Mouse (Mus musculus) activated CD4-positive, CD25-positive, alpha-beta regulatory T cell, adult 4 months (primary cell): ENCODE measurements around the gene Blzf1. TPM values are rescaled to one million over a fixed set of nuclear protein-coding genes. Genes with fewer than 3 reads are reported as not detected.

Experiments
- polyA plus RNA-seq, 2 experiments: library from polyadenylated mRNA; unstranded; fragments of 100-300 nt; shearing (Covaris generic); gene quantifications; one replicate each; pipeline ENCODE4 v1.2.1; 2017

The Blzf1 gene
- polyA plus RNA-seq, 2 experiments from 2014 or later = 17.9 to 21.2 TPM

Other genes with a start within 250 kb of the Blzf1 start
- gene Sell, start 245.5 kb downstream of the Blzf1 start, polyA plus RNA-seq = 100 to 1,000 TPM; 486 to 518 TPM
- gene Selp, start 192.2 kb downstream of the Blzf1 start, polyA plus RNA-seq = 1 to 10 TPM; 1.9 to 4.3 TPM
- not detected for gene F5, start 155.7 kb downstream of the Blzf1 start, polyA plus RNA-seq
- gene Slc19a2, start 58.4 kb downstream of the Blzf1 start, polyA plus RNA-seq = 1 to 10 TPM; 2.1 to 2.7 TPM
- 10 to 100 TPM in 1 of 2 experiments, 1 to 10 TPM in 1; 9.9 to 10.8 TPM for gene Ccdc181, start 31.9 kb downstream of the Blzf1 start, polyA plus RNA-seq
- gene Nme7, start 3.4 kb downstream of the Blzf1 start, polyA plus RNA-seq = 10 to 100 TPM; 12.4 to 19.6 TPM
- 1 to 10 TPM; 1.7 to 2.2 TPM for gene Atp1b1, start 150.9 kb upstream of the Blzf1 start, polyA plus RNA-seq